Mouse (Mus musculus) forebrain, embryonic 12.5 days (tissue): Measurements from ENCODE around the gene Spint3. TPM values are rescaled to one million over a fixed set of nuclear protein-coding genes. Genes with fewer than 3 reads are reported as not detected.

Experiments used
- ATAC-seq: fragments of 200-750 bp; cut with Nextera tagmentation; 2 replicates; pipeline ENCODE4 v1.8.0; 2017; ENCODE audit warnings: moderate TSS enrichment; ENCODE audit not compliant: low FRiP score
- H3K27ac ChIP-seq: fragments of 300-500 bp; sonication (generic); 2 replicates; pipeline ENCODE4 v1.5.1; 2016; ENCODE audit warnings: mild to moderate bottlenecking
- H3K27me3 ChIP-seq: fragments of 300-500 bp; sonication (generic); 2 replicates; pipeline ENCODE4 v1.6.1; 2016; ENCODE audit warnings: mild to moderate bottlenecking
- H3K36me3 ChIP-seq: fragments of 300-500 bp; sonication (generic); replicated peaks from 2 replicates; pipeline ENCODE4 v1.6.1; 2016; ENCODE audit warnings: mild to moderate bottlenecking
- H3K4me1 ChIP-seq: fragments of 300-500 bp; sonication (generic); 2 replicates; pipeline ENCODE4 v1.6.1; 2016
- H3K4me2 ChIP-seq: fragments of 300-500 bp; sonication (generic); 2 replicates; pipeline ENCODE4 v1.6.1; 2016; ENCODE audit warnings: mild to moderate bottlenecking, moderate library complexity
- H3K4me3 ChIP-seq: fragments of 300-500 bp; sonication (generic); replicated peaks from 2 replicates; pipeline ENCODE4 v1.5.1; 2016; ENCODE audit warnings: mild to moderate bottlenecking
- H3K9ac ChIP-seq: fragments of 300-500 bp; sonication (generic); 2 replicates; pipeline ENCODE4 v1.6.1; 2016; ENCODE audit warnings: mild to moderate bottlenecking
- H3K9me3 ChIP-seq: fragments of 300-500 bp; sonication (generic); 2 replicates; pipeline ENCODE4 v1.6.1; 2016
- WGBS: fragments of 180-500 bp; shearing (Covaris S2); methylation state at CpG from one replicate; pipeline ENCODE4 v1.1.7; 2016; 5-methylcytosine and 5-hydroxymethylcytosine counted together
- polyA plus RNA-seq: library from polyadenylated mRNA; unstranded; fragments of >200 nt; fragmentation: Nextera tagmentation; extraction: Ambion mirVana; gene quantifications from 2 replicates; pipeline ENCODE4 v1.2.1, GENCODE M21; 2016

Gene Spint3
- polyA plus RNA-seq, 1 experiment from 2014 or later = not detected

DNA sequence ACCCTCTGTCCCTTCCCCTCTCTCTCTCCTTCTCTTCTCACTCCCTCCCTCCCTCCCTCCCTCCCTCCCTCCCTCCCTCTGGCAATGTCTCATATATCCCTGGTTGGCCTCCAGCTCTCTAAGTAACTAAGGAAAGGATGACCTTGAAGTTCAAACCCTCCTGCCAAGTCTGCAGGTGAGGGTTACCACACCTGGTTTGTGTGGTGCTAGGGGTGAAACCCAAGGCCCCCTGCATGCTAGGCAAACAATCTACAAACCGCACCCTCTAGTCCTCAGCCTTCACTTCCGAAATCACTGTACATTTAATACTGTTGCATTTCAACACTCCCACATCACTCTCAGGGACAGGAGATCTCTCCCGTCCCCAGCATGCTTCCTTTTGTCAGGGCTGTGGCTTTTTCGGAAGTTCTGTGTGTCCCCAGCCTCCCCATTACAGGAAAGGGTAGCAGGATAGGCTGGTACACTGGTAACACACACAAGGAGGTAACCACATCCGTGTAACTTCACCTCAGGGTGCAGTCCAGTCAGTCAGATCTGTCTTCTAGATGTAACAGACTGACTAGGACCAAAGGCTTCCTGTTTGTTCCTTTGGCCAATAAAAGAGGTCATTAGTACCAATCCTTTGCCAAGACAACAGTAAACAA is 28.7 kb downstream of the Spint3 start:
- Histone ChIP-seq H3K9ac (no peak overlapping the region), H3K27me3 (no peaks in the 10 kb centered on the region), H3K36me3 (no peaks in the 10 kb centered on the region), H3K9me3 (no peaks in the 10 kb centered on the region), H3K4me1 (0 out of 2 replicates have a peak, but pooled peaks cover 2% of the 10 kb centered on the region), H3K4me2 (no peak overlapping the region), H3K27ac (no peak overlapping the region), H3K4me3 (no peak overlapping the region)
- ATAC-seq = no peak
- WGBS = 59% methylated on average over 5 of the region's 5 CpGs

DNA sequence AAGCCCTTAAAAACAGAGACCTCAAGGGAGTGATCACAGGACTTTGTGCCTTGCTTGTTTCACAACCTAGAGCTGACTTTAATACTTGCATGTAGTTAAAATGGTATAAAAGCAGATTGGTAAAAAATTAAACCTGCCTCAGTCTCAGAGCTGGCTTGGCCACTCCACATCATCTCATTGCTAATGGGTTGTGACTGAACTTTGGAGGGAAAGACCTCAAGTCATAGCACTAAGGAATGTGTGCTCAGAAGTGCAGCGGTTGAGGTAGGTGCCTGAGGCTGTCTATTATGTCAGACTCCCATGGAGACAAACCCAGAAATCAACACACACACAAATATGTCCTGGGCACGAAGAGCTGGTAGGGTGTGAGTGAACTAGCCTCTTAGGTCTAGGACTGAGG is 29.5 kb downstream of the Spint3 start:
- ATAC-seq = no peak
- H3K4me2 ChIP-seq = no peak overlapping the region
- no peaks in the 10 kb centered on the region for H3K36me3 ChIP-seq
- no peak overlapping the region for H3K4me3 ChIP-seq
- 78% methylated on average over 2 of the region's 2 CpGs for WGBS
- H3K4me1 ChIP-seq = no peaks in the 10 kb centered on the region
- H3K9ac ChIP-seq = no peak overlapping the region
- H3K27ac ChIP-seq = no peak overlapping the region
- H3K27me3 ChIP-seq = no peaks in the 10 kb centered on the region
- no peaks in the 10 kb centered on the region for H3K9me3 ChIP-seq

DNA sequence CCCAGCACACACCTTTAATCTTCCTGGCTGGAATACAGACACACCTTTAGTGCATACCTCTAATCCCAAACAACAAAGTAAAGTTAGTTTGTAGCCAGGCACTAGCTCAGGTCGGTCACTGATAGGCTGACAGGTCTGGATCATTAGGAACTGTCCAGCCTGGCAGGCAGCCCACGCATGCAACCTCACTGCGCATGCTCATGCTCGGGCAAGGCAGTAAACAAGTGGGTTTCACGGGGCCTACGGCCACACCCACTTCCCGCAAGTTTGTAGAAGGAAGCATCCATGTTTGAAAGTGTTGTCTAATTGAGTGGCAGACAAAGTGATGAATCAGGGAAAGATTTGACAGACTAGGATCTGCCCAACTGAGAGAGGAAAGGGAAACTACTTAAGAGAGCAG is 30.7 kb downstream of the Spint3 start:
- H3K4me2 ChIP-seq = no peak overlapping the region
- no peaks in the 10 kb centered on the region for H3K9me3 ChIP-seq
- H3K36me3 ChIP-seq = no peaks in the 10 kb centered on the region
- no peak for ATAC-seq
- H3K9ac ChIP-seq = no peak overlapping the region
- no peaks in the 10 kb centered on the region for H3K27me3 ChIP-seq
- no peaks in the 10 kb centered on the region for H3K4me1 ChIP-seq
- no peak overlapping the region for H3K4me3 ChIP-seq
- WGBS = 85% methylated on average over 7 of the region's 7 CpGs
- no peak overlapping the region for H3K27ac ChIP-seq

GRCm38 (mm10) chr2:164542132-164542531 is 31.1 kb downstream of the Spint3 start:
- Histone ChIP-seq H3K4me1 (no peaks in the 10 kb centered on the region), H3K9ac (no peak overlapping the region), H3K4me3 (no peak overlapping the region), H3K4me2 (no peak overlapping the region), H3K27ac (no peak overlapping the region), H3K9me3 (no peaks in the 10 kb centered on the region), H3K36me3 (no peaks in the 10 kb centered on the region), H3K27me3 (no peaks in the 10 kb centered on the region)
- WGBS = 68% methylated on average over 5 of the region's 5 CpGs
- ATAC-seq = no peak

DNA sequence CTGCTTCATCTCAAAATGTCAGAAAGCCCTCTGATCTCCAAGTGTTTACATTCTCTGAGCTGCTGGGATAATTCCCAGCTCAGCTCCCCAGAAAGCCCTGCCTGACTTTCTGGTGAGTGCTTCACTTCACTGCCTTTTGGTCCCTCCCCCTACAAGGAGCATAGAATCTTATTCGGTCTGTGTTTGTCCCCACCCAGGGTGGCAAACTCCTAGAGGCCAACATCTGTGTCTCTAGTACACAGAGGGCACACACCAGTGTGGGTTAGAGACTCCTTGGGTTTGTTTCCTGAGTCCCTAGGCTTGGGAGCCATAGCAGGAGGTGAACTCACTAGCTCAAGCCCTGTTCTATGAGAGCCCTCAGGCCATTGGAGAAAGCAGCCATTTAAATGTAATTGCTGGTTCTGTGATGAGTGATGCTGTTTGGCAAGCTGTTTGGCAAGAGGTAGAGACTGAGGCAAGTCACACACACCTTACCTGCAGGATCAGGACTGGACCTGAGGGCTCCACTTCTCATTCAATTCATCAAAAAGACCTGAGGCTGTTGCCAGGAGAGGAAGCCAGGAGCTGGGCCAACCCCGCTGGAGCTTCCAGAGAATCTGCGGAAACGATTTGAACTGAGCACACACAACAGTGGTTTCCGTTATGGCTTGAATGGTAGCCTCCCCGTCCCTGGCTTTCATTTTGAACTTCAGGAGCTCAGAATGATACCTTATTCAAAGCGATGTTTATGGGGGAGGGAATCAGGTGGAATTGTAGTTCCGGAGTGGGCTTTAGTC is 32.4 kb downstream of the Spint3 start:
- H3K4me2 ChIP-seq = no peak overlapping the region
- no peak for ATAC-seq
- H3K4me3 ChIP-seq = no peak overlapping the region
- 54% methylated on average over 8 of the region's 8 CpGs for WGBS
- H3K27ac ChIP-seq = no peak overlapping the region
- H3K9ac ChIP-seq = no peak overlapping the region
- H3K27me3 ChIP-seq = no peaks in the 10 kb centered on the region
- H3K9me3 ChIP-seq = no peaks in the 10 kb centered on the region
- no peaks in the 10 kb centered on the region for H3K4me1 ChIP-seq
- H3K36me3 ChIP-seq = no peaks in the 10 kb centered on the region

- 83% methylated on average over 4 of the region's 4 CpGs for WGBS
- Histone ChIP-seq H3K9me3 (no peaks in the 10 kb centered on the region), H3K36me3 (no peaks in the 10 kb centered on the region), H3K4me1 (no peaks in the 10 kb centered on the region), H3K4me2 (no peak overlapping the region), H3K9ac (no peak overlapping the region), H3K27ac (no peak overlapping the region), H3K27me3 (no peaks in the 10 kb centered on the region), H3K4me3 (no peak overlapping the region)
- ATAC-seq = no peak
Observed at GRCm38 (mm10) chr2:164537003-164537402, 36.3 kb downstream of the Spint3 start.

DNA sequence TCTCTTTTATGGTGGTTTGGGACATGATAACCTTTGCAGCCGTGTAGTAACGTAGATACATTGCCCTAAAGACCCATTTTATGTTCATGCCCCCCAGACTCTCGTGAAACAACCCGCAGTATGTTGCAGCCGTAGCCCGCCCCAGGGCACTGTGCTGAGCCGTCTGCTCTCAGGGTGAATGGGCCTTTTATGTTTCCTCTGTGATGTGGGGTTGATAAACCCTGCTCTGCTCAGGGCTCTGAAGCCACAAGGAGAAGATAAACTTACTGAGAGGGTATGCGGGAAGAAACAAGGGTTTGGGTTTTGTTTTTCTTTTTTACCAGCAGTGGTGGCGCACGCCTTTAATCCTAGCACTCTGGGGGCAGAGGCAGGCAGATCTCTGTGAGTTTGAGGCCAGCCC is 38.9 kb downstream of the Spint3 start:
- no peaks in the 10 kb centered on the region for H3K36me3 ChIP-seq
- 74% methylated on average over 10 of the region's 10 CpGs for WGBS
- ATAC-seq = no peak

GRCm38 (mm10) chr2:164531169-164531568 is 42.1 kb downstream of the Spint3 start:
- H3K9me3 ChIP-seq = peaks cover 7% of the 10 kb centered on the region
- H3K4me1 ChIP-seq = no peaks in the 10 kb centered on the region
- 2% methylated on average over 3 of the region's 3 CpGs for WGBS
- no peak overlapping the region for H3K9ac ChIP-seq
- H3K27ac ChIP-seq = no peak overlapping the region
- no peak overlapping the region for H3K4me2 ChIP-seq
- no peaks in the 10 kb centered on the region for H3K36me3 ChIP-seq
- no peaks in the 10 kb centered on the region for H3K27me3 ChIP-seq
- no peak overlapping the region for H3K4me3 ChIP-seq
- no peak for ATAC-seq

More for the DNA sequence above, 38.9 kb downstream of the Spint3 start:
- H3K27ac ChIP-seq = no peak overlapping the region
- no peak overlapping the region for H3K4me3 ChIP-seq
- no peak overlapping the region for H3K9ac ChIP-seq
- H3K4me2 ChIP-seq = no peak overlapping the region
- H3K4me1 ChIP-seq = no peaks in the 10 kb centered on the region
- H3K9me3 ChIP-seq = no peaks in the 10 kb centered on the region
- H3K27me3 ChIP-seq = no peaks in the 10 kb centered on the region

DNA sequence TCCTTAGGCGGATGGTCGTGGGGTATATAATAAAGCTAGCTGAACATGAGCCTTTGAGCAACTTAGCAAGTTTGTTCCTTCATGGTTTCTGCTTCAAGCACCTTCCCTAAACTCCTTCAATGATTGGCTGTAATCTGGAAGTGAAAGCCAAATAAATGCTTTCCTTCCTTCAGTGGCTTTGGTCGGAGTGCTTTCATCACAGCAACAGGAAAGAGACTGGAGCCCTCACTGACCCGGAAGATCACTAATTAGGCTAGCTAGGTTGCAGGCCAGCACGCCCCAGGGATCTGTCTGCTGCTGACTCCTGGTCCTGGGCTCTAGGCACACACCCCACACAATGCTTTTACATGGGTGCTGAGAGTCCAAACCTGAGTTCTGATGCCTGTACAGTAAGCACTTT is 44.7 kb downstream of the Spint3 start:
- no peak overlapping the region for H3K4me3 ChIP-seq
- ATAC-seq = no peak
- H3K4me1 ChIP-seq = no peaks in the 10 kb centered on the region
- H3K36me3 ChIP-seq = no peaks in the 10 kb centered on the region
- no peak overlapping the region for H3K4me2 ChIP-seq
- no peak overlapping the region for H3K27ac ChIP-seq
- no peak overlapping the region for H3K9ac ChIP-seq
- no peaks in the 10 kb centered on the region for H3K27me3 ChIP-seq
- H3K9me3 ChIP-seq = peaks cover 7% of the 10 kb centered on the region
- WGBS = 76% methylated on average over 5 of the region's 5 CpGs

GRCm38 (mm10) chr2:164523301-164523773 is 49.9 kb downstream of the Spint3 start:
- no peaks in the 10 kb centered on the region for H3K36me3 ChIP-seq
- no peak overlapping the region for H3K4me2 ChIP-seq
- WGBS = 83% methylated on average over 10 of the region's 10 CpGs
- no peak for ATAC-seq
- H3K9ac ChIP-seq = no peak overlapping the region
- peaks cover 7% of the 10 kb centered on the region for H3K9me3 ChIP-seq
- no peak overlapping the region for H3K27ac ChIP-seq
- no peak overlapping the region for H3K4me3 ChIP-seq
- H3K27me3 ChIP-seq = no peaks in the 10 kb centered on the region
- peaks cover 7% of the 10 kb centered on the region; the same call in 1 of the 2 replicates for H3K4me1 ChIP-seq

GRCm38 (mm10) chr2:164522280-164522679 is 51.0 kb downstream of the Spint3 start:
- ATAC-seq = no peak
- WGBS = 27% methylated on average over 8 of the region's 8 CpGs
- H3K27me3 ChIP-seq = no peaks in the 10 kb centered on the region

DNA sequence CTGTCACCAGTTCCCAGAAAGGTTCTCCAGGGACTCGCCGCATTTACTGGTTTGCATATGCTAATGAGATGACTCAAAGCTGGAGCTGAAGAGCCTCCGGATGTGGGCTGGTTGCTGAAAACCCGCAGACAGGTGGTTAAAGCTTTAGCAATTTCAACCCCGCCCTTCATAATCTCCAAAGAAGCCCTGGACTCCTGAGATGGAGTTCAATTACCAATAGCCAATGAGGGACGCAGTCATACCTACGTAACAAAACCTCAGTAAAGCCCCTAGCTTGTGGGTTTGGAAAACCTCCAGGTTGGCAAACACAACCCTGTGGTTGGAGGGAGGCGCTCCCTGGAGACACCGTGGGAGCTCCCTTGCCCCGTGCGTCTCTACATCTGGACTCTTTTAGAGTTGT is 51.4 kb downstream of the Spint3 start:
- 22% methylated on average over 11 of the region's 11 CpGs for WGBS
- Histone ChIP-seq H3K4me1 (peaks cover 7% of the 10 kb centered on the region; the same call in 1 of the 2 replicates), H3K4me2 (no peak overlapping the region)

More at GRCm38 (mm10) chr2:164522280-164522679, 51.0 kb downstream of the Spint3 start:
- no peak overlapping the region for H3K27ac ChIP-seq
- no peaks in the 10 kb centered on the region for H3K36me3 ChIP-seq
- H3K9me3 ChIP-seq = peaks cover 7% of the 10 kb centered on the region
- H3K4me3 ChIP-seq = no peak overlapping the region
- no peak overlapping the region for H3K9ac ChIP-seq
- H3K4me1 ChIP-seq = peaks cover 7% of the 10 kb centered on the region; the same call in 1 of the 2 replicates
- no peak overlapping the region for H3K4me2 ChIP-seq

More for the DNA sequence above, 51.4 kb downstream of the Spint3 start:
- Histone ChIP-seq H3K27ac (no peak overlapping the region), H3K27me3 (no peaks in the 10 kb centered on the region), H3K36me3 (no peaks in the 10 kb centered on the region), H3K9me3 (peaks cover 6% of the 10 kb centered on the region), H3K9ac (no peak overlapping the region), H3K4me3 (no peak overlapping the region)
- ATAC-seq = no peak
